Mouse (Mus musculus): ENCODE results near the gene Tmem131.
A peak's percentile ranks its signal among the peaks of the same experiment; 100 is the strongest.

DNA sequence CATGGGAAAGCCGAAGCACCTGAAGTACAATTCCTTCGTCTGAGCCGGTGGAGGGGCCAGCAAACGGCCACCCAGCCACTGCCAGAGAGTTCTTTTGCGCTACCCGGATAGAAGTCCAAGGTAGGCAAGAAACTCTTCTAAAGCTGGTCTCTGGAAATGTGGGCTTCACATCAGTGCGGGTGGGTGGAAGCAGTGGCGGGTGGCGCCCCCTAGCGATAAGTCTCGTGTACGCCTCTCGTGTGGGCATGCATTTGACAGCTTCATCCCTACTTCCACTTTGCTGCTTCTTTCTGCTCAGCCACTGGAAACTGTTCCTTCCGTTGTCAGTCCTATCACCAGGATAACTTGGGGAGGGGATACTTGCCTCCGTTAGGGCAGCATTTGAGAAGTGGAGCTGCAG is 197.0 kb downstream of the Tmem131 start:
- TF ChIP-seq CTCF (IDR thresholded peaks at IDR 0.05; ENCODE audit: low read depth) = peak; percentile 33
- no peak for TF ChIP-seq EP300 (IDR thresholded peaks at IDR 0.05; ENCODE audit: low read depth)
